Mouse (Mus musculus) forebrain, embryonic 11.5 days (tissue): ENCODE measurements around the gene Wfdc17. TPM values are rescaled to one million over a fixed set of nuclear protein-coding genes. Genes with fewer than 3 reads are reported as not detected.

Experiments
- ATAC-seq: fragments of 200-750 bp; cut with Nextera tagmentation; replicated peaks from 2 replicates; pipeline ENCODE4 v1.8.0; 2017; ENCODE audit warnings: moderate TSS enrichment; ENCODE audit not compliant: low FRiP score
- DNase-seq: peaks from one replicate; pipeline ENCODE4 v3.0.0-alpha.2; 2017; ENCODE audit warnings: low spot score
- H3K27ac ChIP-seq: fragments of 300-500 bp; sonication (generic); 2 replicates; pipeline ENCODE4 v1.5.1; 2014; ENCODE audit warnings: low read depth, low read length
- H3K27me3 ChIP-seq: fragments of 300-500 bp; sonication (generic); 2 replicates; pipeline ENCODE4 v1.6.1; 2014; ENCODE audit warnings: mild to moderate bottlenecking, low read length, mixed read lengths; ENCODE audit not compliant: control insufficient read depth, insufficient read depth
- H3K36me3 ChIP-seq: fragments of 300-500 bp; sonication (generic); 2 replicates; pipeline ENCODE4 v1.6.1; 2014; ENCODE audit warnings: mild to moderate bottlenecking, low read length, moderate library complexity, mixed read lengths; ENCODE audit not compliant: control insufficient read depth, insufficient read depth
- H3K4me1 ChIP-seq: fragments of 300-500 bp; sonication (generic); replicated peaks from 2 replicates; pipeline ENCODE4 v1.6.1; 2014; ENCODE audit warnings: low read length, mixed read lengths; ENCODE audit not compliant: control insufficient read depth, insufficient read depth
- H3K4me2 ChIP-seq: fragments of 300-500 bp; sonication (generic); 2 replicates; pipeline ENCODE4 v1.6.1; 2014; ENCODE audit warnings: low read depth, mild to moderate bottlenecking, low read length, moderate library complexity, mixed read lengths; ENCODE audit not compliant: severe bottlenecking
- H3K4me3 ChIP-seq: fragments of 300-500 bp; sonication (generic); 2 replicates; pipeline ENCODE4 v1.5.1; 2014; ENCODE audit warnings: low read depth, low read length
- H3K9ac ChIP-seq: fragments of 300-500 bp; sonication (generic); 2 replicates; pipeline ENCODE4 v1.6.1; 2014; ENCODE audit warnings: low read length
- H3K9me3 ChIP-seq: fragments of 300-500 bp; sonication (generic); 2 replicates; pipeline ENCODE4 v1.6.1; 2016; ENCODE audit warnings: low read length, mixed read lengths; ENCODE audit not compliant: control insufficient read depth
- WGBS: fragments of 180-500 bp; shearing (Covaris S2); extraction: QIAGEN DNeasy Blood & Tissue Kit; methylation state at CpG from one replicate; pipeline ENCODE4 v1.1.7; 2014; 5-methylcytosine and 5-hydroxymethylcytosine counted together
- polyA plus RNA-seq: library from polyadenylated mRNA; unstranded; fragments of >200 nt; fragmentation: Nextera tagmentation; extraction: Ambion mirVana; gene quantifications from 2 replicates; pipeline ENCODE4 v1.2.1, GENCODE M21; 2014

Wfdc17 gene
- polyA plus RNA-seq, 1 experiment from 2014 or later, result 0.40 TPM

GRCm38 (mm10) chr11:83692008-83692407, 11.8 kb upstream of the Wfdc17 start:
- H3K4me1 ChIP-seq, result no peaks in the 10 kb centered on the region
- no peaks in the 10 kb centered on the region for H3K9me3 ChIP-seq
- H3K27me3 ChIP-seq, result no peaks in the 10 kb centered on the region
- ATAC-seq (no peak), DNase-seq (no peak)
- H3K9ac ChIP-seq, result no peak overlapping the region
- no peaks in the 10 kb centered on the region for H3K36me3 ChIP-seq
- no peak overlapping the region for H3K27ac ChIP-seq
- WGBS, result 65% methylated on average over 1 of the region's 1 CpGs
- no peak overlapping the region for H3K4me2 ChIP-seq
- no peak overlapping the region for H3K4me3 ChIP-seq

- Histone ChIP-seq H3K9me3 (no peaks in the 10 kb centered on the region), H3K4me3 (no peak within 1 kb of the TSS), H3K9ac (no peak within 1 kb of the TSS), H3K27me3 (no peaks in the 10 kb centered on the region), H3K27ac (no peak within 1 kb of the TSS), H3K4me2 (no peak within 1 kb of the TSS), H3K36me3 (no peaks in the 10 kb centered on the region), H3K4me1 (no peaks in the 10 kb centered on the region)
- DNase-seq (no peak), ATAC-seq (no peak)
- 74% methylated on average over 4 of the region's 4 CpGs for WGBS
Observed at GRCm38 (mm10) chr11:83708715-83709114, 4.9 kb downstream of the Wfdc17 start, which contains the start of gene Wfdc18. Gene Wfdc18, plus strand, starts transcription at chr11:83709015.

GRCm38 (mm10) chr11:83709683-83710082, 5.9 kb downstream of the Wfdc17 start:
- no peak for DNase-seq
- no peaks in the 10 kb centered on the region for H3K9me3 ChIP-seq
- H3K9ac ChIP-seq, result no peak overlapping the region
- no peak overlapping the region for H3K4me2 ChIP-seq
- WGBS, result 94% methylated on average over 5 of the region's 5 CpGs
- H3K27ac ChIP-seq, result no peak overlapping the region
- H3K4me3 ChIP-seq, result no peak overlapping the region
- H3K27me3 ChIP-seq, result no peaks in the 10 kb centered on the region
- H3K36me3 ChIP-seq, result no peaks in the 10 kb centered on the region
- ATAC-seq, result no peak
- no peaks in the 10 kb centered on the region for H3K4me1 ChIP-seq

GRCm38 (mm10) chr11:83712671-83713070, 8.9 kb downstream of the Wfdc17 start:
- DNase-seq (no peak), ATAC-seq (no peak)
- Histone ChIP-seq H3K4me2 (no peak overlapping the region), H3K36me3 (no peaks in the 10 kb centered on the region), H3K27me3 (no peaks in the 10 kb centered on the region), H3K4me1 (no peaks in the 10 kb centered on the region), H3K27ac (no peak overlapping the region), H3K9ac (no peak overlapping the region), H3K4me3 (no peak overlapping the region), H3K9me3 (no peaks in the 10 kb centered on the region)
- WGBS, result 90% methylated on average over 1 of the region's 1 CpGs

GRCm38 (mm10) chr11:83713925-83714324, 10.1 kb downstream of the Wfdc17 start:
- Histone ChIP-seq H3K27me3 (no peaks in the 10 kb centered on the region), H3K4me2 (no peak overlapping the region), H3K9ac (no peak overlapping the region), H3K4me3 (no peak overlapping the region), H3K36me3 (no peaks in the 10 kb centered on the region), H3K9me3 (no peaks in the 10 kb centered on the region), H3K4me1 (no peaks in the 10 kb centered on the region), H3K27ac (no peak overlapping the region)
- DNase-seq (no peak), ATAC-seq (no peak)
- WGBS, result 94% methylated on average over 2 of the region's 2 CpGs

GRCm38 (mm10) chr11:83717042-83717665, 13.4 kb downstream of the Wfdc17 start:
- WGBS, result 90% methylated on average over 6 of the region's 6 CpGs
- Histone ChIP-seq H3K4me2 (no peak overlapping the region), H3K9ac (no peak overlapping the region), H3K27ac (no peak overlapping the region), H3K4me3 (no peak overlapping the region), H3K27me3 (no peaks in the 10 kb centered on the region), H3K9me3 (no peaks in the 10 kb centered on the region), H3K4me1 (no peaks in the 10 kb centered on the region), H3K36me3 (no peaks in the 10 kb centered on the region)
- no peak for DNase-seq
- no peak for ATAC-seq

GRCm38 (mm10) chr11:83720766-83721165, 17.0 kb downstream of the Wfdc17 start:
- no peak overlapping the region for H3K4me2 ChIP-seq
- no peak overlapping the region for H3K27ac ChIP-seq
- no peaks in the 10 kb centered on the region for H3K27me3 ChIP-seq
- no peaks in the 10 kb centered on the region for H3K9me3 ChIP-seq
- H3K9ac ChIP-seq, result no peak overlapping the region
- no peaks in the 10 kb centered on the region for H3K36me3 ChIP-seq
- no peaks in the 10 kb centered on the region for H3K4me1 ChIP-seq
- ATAC-seq (no peak), DNase-seq (no peak)
- H3K4me3 ChIP-seq, result no peak overlapping the region

- Histone ChIP-seq H3K4me3 (no peak overlapping the region), H3K4me2 (no peak overlapping the region), H3K27ac (no peak overlapping the region), H3K9me3 (no peaks in the 10 kb centered on the region), H3K36me3 (no peaks in the 10 kb centered on the region), H3K27me3 (no peaks in the 10 kb centered on the region), H3K9ac (no peak overlapping the region), H3K4me1 (no peaks in the 10 kb centered on the region)
- 67% methylated on average over 3 of the region's 3 CpGs for WGBS
- no peak for DNase-seq
- ATAC-seq, result no peak
Observed at GRCm38 (mm10) chr11:83728757-83729432, 25.1 kb downstream of the Wfdc17 start.

GRCm38 (mm10) chr11:83731116-83731515, 27.3 kb downstream of the Wfdc17 start:
- Histone ChIP-seq H3K9ac (no peak overlapping the region), H3K27me3 (no peaks in the 10 kb centered on the region), H3K4me3 (no peak overlapping the region), H3K4me2 (no peak overlapping the region), H3K36me3 (no peaks in the 10 kb centered on the region), H3K9me3 (no peaks in the 10 kb centered on the region), H3K4me1 (no peaks in the 10 kb centered on the region; the same call in 1 of the 2 replicates), H3K27ac (no peak overlapping the region)
- 87% methylated on average over 1 of the region's 1 CpGs for WGBS
- ATAC-seq (no peak), DNase-seq (no peak)
